Mouse (Mus musculus): ENCODE data around the gene Mtnr1a. TPM values are rescaled to one million over a fixed set of nuclear protein-coding genes. Genes with fewer than 3 reads are reported as not detected.
"Not testable (repeated sequence)": the region's sequence is repeated elsewhere in the genome, so short reads cannot be mapped to it uniquely, and the experiment has no call there.

Mtnr1a gene
- not detected in 2 replicates for total RNA-seq (2017)

- ATAC-seq (ENCODE audit: extremely low read depth, insufficient number of reproducible peaks, low FRiP score, poor library complexity, severe bottlenecking), result no peak
These were observed at the start of gene Mtnr1a for GRCm38 (mm10) chr8:45068759-45069386. Gene Mtnr1a (plus strand): TSS chr8:45069137.

GRCm38 (mm10) chr8:45019241-45019640, 49.7 kb upstream of the Mtnr1a start:
- ATAC-seq (ENCODE audit: extremely low read depth, insufficient number of reproducible peaks, low FRiP score, poor library complexity, severe bottlenecking), result no peak

DNA sequence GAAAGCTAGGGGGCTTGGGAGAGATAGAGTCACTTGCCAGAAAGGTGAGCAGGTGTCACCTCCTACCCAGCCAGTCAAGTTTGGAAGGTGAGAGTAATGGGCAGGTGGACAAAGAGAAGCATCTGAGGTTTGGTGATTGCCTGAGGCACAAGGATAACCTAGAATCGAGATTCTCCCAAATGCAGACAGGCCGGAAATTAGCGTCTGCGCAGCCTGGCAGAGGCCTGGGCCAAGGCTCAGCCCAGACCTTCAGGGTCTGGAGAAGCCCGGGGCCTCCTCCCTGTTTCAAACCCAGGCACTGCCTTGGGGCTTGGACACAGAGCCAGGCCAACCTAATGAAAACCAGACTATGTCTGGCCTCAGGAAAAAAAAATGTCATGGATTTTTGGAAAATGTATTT, 47.8 kb upstream of the Mtnr1a start:
- no peak for ATAC-seq (ENCODE audit: extremely low read depth, insufficient number of reproducible peaks, low FRiP score, poor library complexity, severe bottlenecking)

- no peak for ATAC-seq (ENCODE audit: extremely low read depth, insufficient number of reproducible peaks, low FRiP score, poor library complexity, severe bottlenecking)
These were observed 46.8 kb upstream of the Mtnr1a start for GRCm38 (mm10) chr8:45021911-45022665.

GRCm38 (mm10) chr8:45028081-45028497, 40.8 kb upstream of the Mtnr1a start:
- ATAC-seq (ENCODE audit: extremely low read depth, insufficient number of reproducible peaks, low FRiP score, poor library complexity, severe bottlenecking), result no peak

- ATAC-seq (ENCODE audit: extremely low read depth, insufficient number of reproducible peaks, low FRiP score, poor library complexity, severe bottlenecking), result no peak
These were observed 30.6 kb upstream of the Mtnr1a start for GRCm38 (mm10) chr8:45038350-45038749.

DNA sequence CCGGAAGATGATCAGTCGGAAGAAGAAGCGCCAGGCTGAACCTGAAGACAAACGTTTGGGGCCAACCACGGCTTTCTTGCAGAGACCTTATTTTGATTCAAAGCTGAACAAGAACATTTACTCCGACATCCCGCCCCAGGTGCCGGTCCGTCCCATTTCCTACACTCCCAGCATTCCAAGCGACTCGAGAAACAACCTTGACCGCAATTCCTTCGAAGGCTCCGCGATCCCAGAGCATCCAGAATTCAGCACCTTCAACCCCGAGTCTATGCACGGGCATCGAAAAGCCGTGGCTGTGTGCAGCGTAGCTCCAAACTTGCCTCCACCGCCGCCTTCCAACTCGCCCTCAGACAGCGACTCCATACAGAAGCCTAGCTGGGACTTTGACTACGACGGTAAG, 24.8 kb upstream of the Mtnr1a start:
- ATAC-seq (ENCODE audit: extremely low read depth, insufficient number of reproducible peaks, low FRiP score, poor library complexity, severe bottlenecking), result no peak

DNA sequence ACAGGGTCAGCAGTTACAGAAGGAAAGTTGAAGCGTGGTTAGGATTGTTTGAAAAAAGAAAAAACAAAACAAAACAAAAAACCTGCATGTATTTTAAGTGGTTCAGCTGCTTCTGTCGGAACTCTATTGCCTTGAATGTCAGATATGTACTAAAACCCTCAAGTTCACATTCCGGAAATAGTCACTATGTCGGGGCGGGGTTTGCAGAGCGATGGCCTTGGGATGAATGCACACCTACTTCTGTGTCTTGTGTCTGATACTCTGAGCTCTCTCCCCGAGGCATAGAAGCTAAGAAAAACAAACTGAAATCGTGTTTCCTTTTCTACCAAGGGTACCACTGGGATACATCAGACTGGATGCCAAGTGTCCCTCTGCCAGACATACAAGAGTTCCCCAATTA, 18.5 kb upstream of the Mtnr1a start:
- no peak for ATAC-seq (ENCODE audit: extremely low read depth, insufficient number of reproducible peaks, low FRiP score, poor library complexity, severe bottlenecking)

DNA sequence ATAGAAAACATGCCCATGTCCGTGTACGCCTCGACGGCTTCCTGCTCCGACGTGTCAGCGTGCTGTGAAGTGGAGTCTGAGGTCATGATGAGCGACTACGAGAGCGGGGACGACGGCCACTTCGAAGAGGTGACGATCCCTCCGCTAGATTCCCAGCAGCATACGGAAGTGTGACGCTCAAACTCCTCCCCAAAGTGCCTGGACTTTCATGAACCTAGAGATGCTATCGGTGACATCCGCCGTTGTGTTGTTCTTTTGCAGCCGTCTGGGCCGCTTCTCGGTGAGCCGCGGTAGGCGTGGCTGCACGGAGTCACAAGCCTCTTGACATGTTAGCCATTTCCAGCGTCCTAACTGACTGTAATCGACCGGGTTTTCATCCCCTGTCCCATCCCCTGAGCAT, 17.7 kb upstream of the Mtnr1a start:
- no peak for ATAC-seq (ENCODE audit: extremely low read depth, insufficient number of reproducible peaks, low FRiP score, poor library complexity, severe bottlenecking)

GRCm38 (mm10) chr8:45052205-45052604, 16.7 kb upstream of the Mtnr1a start:
- no peak for ATAC-seq (ENCODE audit: extremely low read depth, insufficient number of reproducible peaks, low FRiP score, poor library complexity, severe bottlenecking)

DNA sequence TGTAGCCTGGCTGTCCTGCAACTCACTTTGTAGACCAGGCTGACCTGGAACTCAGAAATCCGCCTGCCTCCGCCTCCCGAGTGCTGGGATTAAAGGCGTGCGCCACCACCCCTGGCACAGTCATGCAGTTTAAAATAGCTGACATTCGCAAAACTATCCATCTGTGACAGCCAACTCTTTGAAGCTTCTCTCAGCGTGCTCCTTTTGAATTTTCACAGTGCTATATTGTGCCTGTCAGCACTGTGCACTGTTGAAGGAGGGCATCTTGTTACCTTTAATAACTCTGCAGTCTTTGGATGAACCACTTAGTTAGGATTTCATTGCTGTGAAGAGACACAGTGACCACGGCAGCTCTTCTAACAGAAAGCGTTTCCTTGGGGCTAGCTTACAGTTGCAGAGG, 16.3 kb upstream of the Mtnr1a start:
- no peak for ATAC-seq (ENCODE audit: extremely low read depth, insufficient number of reproducible peaks, low FRiP score, poor library complexity, severe bottlenecking)

- no peak for ATAC-seq (ENCODE audit: extremely low read depth, insufficient number of reproducible peaks, low FRiP score, poor library complexity, severe bottlenecking)
These were observed 13.4 kb upstream of the Mtnr1a start for GRCm38 (mm10) chr8:45055500-45055899.

DNA sequence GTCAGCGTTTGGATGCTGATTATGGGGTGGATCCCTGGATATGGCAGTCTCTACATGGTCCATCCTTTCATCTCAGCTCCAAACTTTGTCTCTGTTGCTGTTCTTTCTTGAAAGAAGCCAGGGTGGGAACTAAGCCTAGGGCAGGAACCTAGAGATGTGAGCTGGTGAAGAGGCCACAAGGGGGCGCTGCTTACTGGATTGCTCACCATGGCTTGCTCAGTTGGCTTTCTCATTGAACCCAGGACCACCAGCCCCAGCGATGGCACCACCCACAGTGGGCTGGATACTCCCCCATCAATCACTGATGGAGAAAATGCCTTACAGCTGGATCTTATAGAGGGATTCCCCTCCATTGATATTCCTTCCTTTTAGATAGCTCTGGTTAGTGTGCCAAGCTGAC, 12.1 kb upstream of the Mtnr1a start:
- no peak for ATAC-seq (ENCODE audit: extremely low read depth, insufficient number of reproducible peaks, low FRiP score, poor library complexity, severe bottlenecking)

DNA sequence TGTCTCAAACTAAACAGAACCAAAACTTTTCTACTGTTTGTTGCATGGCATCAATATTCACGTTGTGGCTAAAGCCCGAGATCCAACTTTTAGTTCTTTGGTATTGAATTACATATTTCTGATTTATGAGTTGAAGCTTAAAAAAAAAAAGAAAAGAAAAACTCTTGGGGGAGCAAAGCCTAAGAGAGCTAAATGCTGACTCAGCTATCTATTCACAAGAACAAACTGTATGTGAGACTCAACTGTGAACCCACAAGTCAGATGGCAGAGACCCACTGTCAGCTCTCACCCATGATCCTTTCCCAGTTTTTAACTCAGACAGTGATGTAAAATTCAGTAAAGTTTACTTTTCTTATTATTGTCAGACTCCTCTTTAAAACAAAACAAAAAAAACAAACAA, 8.9 kb upstream of the Mtnr1a start:
- no peak for ATAC-seq (ENCODE audit: extremely low read depth, insufficient number of reproducible peaks, low FRiP score, poor library complexity, severe bottlenecking)

GRCm38 (mm10) chr8:45062311-45062710, 6.6 kb upstream of the Mtnr1a start:
- no peak for ATAC-seq (ENCODE audit: extremely low read depth, insufficient number of reproducible peaks, low FRiP score, poor library complexity, severe bottlenecking)

GRCm38 (mm10) chr8:45062982-45063924, 5.7 kb upstream of the Mtnr1a start:
- no peak for ATAC-seq (ENCODE audit: extremely low read depth, insufficient number of reproducible peaks, low FRiP score, poor library complexity, severe bottlenecking)

- no peak for ATAC-seq (ENCODE audit: extremely low read depth, insufficient number of reproducible peaks, low FRiP score, poor library complexity, severe bottlenecking)
These were observed 4.6 kb upstream of the Mtnr1a start for GRCm38 (mm10) chr8:45064197-45064869.

- not testable (repeated sequence) for ATAC-seq (ENCODE audit: extremely low read depth, insufficient number of reproducible peaks, low FRiP score, poor library complexity, severe bottlenecking)
These were observed 3.5 kb upstream of the Mtnr1a start for GRCm38 (mm10) chr8:45065391-45065790.

- ATAC-seq (ENCODE audit: extremely low read depth, insufficient number of reproducible peaks, low FRiP score, poor library complexity, severe bottlenecking), result no peak
These were observed 2.0 kb downstream of the Mtnr1a start for GRCm38 (mm10) chr8:45070949-45071348.
